Mouse (Mus musculus): ENCODE results near the gene Sync.

Gene Sync

GRCm38 (mm10) chr4:129307936-129308335, 20.5 kb downstream of the Sync start:
- DNase-seq: no peak

DNA sequence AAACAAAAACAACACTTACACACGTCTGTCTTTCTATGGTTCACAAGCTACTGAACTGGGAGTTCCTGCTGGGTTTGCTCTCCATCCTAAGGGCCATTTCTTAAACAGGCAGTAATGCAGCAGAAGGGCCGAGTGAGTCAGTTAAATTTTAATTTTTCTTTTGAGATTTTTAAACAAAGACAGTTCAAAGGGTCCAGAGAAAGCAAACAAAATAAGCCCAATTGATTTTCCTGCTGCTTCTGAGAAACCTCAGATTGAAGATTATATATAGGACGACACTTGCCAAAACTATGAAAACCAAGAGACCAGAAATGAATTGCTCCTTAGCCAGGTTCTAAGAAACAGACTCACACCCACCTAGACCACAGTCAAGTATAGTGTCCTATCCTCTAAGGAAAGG, 26.5 kb downstream of the Sync start:
- no peak for DNase-seq

DNA sequence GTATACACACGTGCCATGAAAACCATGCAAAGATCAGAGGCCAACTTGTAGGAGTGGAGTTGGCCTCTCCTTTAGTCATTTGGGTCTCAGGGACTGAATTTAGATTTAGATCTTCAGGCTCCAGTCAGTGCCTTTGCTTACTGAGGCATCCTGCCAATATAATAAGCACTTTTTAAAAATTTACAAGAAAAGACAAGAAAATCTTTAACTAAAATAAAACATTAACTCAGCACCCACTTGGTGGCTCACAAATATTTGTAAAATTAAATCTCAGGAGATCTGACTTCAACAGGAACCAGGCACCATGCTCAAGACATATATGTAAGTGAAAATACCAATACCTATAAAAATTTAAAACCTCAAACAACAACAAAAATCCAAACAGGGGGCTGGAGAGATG, 33.5 kb downstream of the Sync start:
- no peak for DNase-seq

- DNase-seq: no peak
These were observed 34.6 kb downstream of the Sync start for GRCm38 (mm10) chr4:129322042-129322441.

DNA sequence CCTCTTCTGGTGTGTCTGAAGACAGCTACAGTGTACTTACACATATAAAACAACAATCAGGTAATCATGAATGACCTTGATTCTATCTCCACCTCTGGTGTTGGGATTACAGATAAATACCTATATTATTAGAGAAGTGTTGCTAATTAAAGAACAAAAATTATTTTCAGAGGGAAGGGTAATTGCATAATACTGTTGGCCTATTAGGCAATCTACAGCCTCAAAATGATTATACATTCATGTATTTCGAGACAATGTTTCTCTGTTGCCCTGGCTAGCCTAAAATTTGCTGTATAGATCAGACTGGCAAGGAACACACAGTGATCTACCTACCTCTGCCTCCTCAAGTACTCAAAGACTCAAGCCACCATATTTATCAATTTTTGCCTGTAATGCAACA, 36.1 kb downstream of the Sync start:
- DNase-seq: no peak

DNA sequence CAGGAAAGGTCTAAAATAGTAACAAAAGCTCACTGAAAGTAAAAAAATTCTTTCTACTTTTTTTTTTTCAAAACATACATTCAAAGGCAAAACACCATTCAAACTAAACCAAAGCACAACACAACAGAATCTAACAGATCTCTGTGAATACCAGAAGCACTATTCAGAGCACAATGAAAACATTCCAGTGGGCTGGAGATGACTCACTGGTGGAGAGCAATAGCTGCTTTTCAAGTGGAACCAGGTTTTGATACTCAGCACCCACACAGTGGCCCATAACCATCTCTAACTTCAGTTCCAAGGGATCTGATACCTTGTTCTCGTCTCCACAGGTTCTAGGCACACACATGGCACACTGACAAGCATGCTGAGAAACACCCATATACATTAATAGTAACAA, 37.3 kb downstream of the Sync start:
- no peak for DNase-seq

- peak; percentile 58 for DNase-seq
These were observed 38.8 kb downstream of the Sync start for GRCm38 (mm10) chr4:129326191-129326590.

- no peak for DNase-seq
These were observed 45.4 kb downstream of the Sync start for GRCm38 (mm10) chr4:129332846-129333245.

DNA sequence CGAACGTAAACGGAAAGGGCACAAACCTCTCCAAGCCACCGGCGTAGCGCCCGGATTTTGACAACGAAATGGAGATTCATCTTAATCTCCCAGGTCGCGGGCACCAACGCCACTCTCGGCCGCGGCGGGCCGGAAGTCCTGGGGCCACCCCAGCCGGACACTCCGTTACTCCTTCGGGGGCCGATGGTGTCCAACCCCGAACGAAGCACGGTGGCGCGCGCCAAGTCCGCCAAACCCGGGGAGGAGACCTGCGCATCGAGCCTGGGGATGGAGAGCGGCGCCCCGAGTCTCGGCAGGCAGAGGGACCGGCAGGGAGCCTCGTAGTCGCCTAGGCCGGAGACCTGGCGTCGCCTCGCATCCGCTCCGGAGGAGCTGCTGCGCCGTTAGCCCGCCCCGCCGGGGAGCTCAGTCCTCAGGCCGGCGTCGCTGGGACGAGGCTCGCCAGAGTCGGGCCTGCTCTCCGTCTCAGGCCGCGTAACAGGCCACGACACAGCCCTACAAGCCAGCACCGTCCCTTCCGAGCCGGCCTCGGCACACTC, 47.3 kb downstream of the Sync start:
- DNase-seq: no peak

DNA sequence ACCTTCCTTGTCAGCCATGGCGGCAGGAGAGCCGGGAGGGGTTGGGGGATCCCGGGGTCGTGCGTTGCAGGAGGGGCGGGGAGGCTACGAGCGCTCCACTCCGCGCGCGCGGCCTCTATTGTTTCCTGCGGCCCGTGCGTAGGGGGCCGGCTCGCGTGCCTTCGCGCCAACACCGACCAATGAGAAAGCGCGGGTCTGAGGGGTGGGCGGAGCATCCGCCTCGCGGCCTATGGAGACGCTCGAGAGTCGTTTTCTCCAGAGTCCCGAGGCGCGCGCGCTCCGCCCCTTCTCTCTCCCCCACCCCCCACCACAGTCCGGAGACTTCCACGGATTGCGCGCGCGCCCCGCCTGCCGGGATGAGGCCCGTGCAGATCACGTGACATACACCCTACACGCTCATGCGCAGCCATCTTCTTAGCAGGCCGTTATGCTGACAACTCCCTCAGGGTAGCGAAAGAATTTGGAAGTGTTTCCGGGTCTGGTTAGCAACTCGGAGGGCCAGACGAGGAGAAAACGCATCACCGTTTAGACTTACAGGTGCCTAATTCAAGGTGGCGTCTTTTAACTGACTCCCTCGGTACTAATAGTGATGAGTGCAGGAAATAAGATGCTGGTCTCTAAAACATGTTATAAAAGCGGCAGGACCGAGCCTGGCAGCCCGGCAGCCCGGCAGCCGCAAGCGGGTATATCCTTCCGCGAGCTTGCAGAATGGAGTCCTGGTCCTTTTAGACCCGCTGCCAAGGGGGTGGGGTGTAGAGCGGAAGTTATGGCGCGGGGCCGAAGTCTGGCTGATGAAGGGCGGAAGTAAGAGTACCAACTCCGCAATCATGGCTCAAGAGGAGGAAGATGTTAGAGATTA, 48.0 kb downstream of the Sync start, which contains the start of the genes Rbbp4 and Zbtb8os:
TSS of gene Rbbp4 (minus strand) at position 155 of the 859 bp plus-strand sequence.
TSS of gene Zbtb8os (plus strand) at position 480 of the 859 bp plus-strand sequence.
- peak; percentile 97 for DNase-seq

GRCm38 (mm10) chr4:129336291-129336690, 48.9 kb downstream of the Sync start:
- DNase-seq: no peak

- DNase-seq: no peak
These were observed 52.3 kb downstream of the Sync start for GRCm38 (mm10) chr4:129339743-129340142.

- no peak for DNase-seq
These were observed 54.5 kb downstream of the Sync start for GRCm38 (mm10) chr4:129341888-129342287.

- no peak for DNase-seq
These were observed 55.3 kb downstream of the Sync start for GRCm38 (mm10) chr4:129342705-129343104.

DNA sequence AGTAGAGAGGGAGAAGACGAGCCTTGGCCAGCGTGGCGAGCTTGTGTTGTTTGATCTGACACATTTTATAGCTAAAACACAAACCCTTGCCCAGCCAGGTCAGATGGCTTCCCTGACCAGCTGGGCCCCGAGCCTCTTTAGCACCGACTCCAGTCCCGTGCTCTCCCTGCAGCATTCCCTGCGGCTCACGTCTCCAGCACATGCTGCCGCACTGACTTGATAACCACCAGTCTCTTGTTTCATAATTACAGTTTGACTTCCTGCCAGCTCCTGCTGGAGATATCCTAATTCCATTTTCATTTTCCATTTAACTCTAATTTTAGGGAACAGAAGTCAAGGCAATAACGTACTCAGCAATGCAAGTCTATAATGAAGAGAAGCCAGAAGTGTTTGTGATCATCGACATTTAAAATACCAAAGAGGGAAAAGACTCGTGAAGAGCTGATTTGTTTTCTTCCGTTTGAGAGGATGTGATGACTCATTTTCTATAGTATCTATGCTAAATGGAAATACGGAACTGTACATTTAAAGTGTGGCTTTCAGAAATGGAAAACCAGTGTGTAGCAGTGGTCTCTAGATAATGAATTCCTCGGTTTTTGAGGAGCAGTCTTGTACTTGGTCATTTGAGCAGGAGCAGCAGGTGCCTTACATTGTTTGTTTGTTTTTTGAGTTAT, 59.2 kb downstream of the Sync start:
- DNase-seq: no peak

DNA sequence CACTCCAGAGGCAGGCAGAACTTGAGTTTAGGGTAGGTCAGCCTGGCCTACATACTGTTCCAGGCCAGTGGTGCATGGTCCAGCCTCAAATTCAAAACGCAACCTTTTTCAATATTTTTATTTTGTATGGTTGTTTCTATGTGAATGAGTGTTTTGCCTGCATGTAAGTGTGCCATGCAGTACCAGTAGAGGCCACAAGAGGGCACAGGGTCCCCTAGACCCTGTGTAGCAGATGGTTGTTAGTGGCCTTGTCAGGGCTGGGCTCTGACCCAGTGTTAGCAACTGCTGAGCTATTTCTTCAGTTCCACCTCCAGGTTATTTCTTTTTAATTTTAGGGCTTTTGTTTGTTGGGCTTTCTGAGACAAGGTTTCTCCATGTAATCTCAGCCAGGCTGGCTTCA, 63.2 kb downstream of the Sync start:
- peak; percentile 37 for DNase-seq

DNA sequence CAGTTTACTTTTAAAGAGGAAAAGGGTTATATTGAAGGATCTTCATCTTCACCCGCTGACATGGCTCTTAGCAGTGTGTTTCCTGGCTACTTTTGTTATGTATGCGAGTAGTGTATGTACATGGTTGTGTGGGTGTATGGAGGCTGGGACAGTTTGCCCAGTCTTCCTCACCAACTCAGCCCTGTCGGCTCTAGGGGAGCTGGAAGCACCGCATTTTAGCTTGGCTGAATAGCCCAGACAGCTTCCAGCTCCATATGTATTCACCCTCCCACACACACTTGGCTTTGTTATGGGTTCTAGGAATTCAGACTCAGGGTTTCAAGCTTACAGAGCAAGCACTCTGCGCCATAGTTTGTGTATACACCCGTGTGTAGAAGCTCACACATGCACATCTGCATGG, 63.7 kb downstream of the Sync start:
- DNase-seq: no peak

DNA sequence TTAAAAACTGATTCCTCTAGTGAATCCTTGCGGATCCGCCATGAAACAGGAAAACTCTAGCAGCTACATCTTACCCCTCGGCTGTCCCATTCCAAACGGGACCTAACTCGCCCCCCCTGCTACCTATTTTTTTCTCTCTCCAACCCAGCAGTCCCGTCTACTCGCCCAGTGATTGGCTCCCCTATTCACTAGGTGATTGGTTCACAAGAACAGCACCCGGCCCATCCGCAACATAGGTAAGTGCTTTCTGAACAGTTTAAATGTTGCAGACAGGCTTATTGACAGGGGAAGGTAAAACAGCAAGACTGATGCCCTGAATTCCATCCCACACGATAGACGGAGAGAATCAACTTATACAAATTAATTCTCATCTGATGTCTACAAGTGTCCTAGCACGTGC, 65.8 kb downstream of the Sync start:
- DNase-seq: no peak

- DNase-seq: no peak
These were observed 66.8 kb downstream of the Sync start for GRCm38 (mm10) chr4:129354236-129354635.

- no peak for DNase-seq
These were observed 70.3 kb downstream of the Sync start for GRCm38 (mm10) chr4:129357613-129358163.

Measured in kidney, adult 11 months (tissue).